ENCODE assay signal across 25 mouse cellular contexts in genomic region chr7:19222189-19222588, GRCm38 (mm10). TPM values are rescaled to one million over a fixed set of nuclear protein-coding genes. Genes with fewer than 3 reads are reported as not detected.
DNase-seq lines count a peak whose midpoint lies in the region; ATAC-seq and TF ChIP-seq lines count a peak whose summit lies in the region.
"Had no signal": no experiment of that assay in that cellular context is flagged by ENCODE, and none has a peak within 500 bp of the region (broad histone marks: within the 10 kb centered on the region; RNA-seq: fewer than 3 reads in every experiment).

No protein-coding gene starts in this region.

- no peak for DNase-seq in testis, postnatal 10 days (ENCODE audit: low spot score)
- DNase-seq in midbrain, embryonic 11.5 days (ENCODE audit: low spot score, missing footprints): no peak
- no peak for DNase-seq in Muller cell, postnatal 12 days (ENCODE audit: inconsistent ontology term)
- DNase-seq: adrenal gland, adult 2 months; adrenal gland, postnatal 10 days; adrenal gland, postnatal 25 days; cerebellum, adult 11 months; cerebellum, adult 18-20 months; cerebellum, adult 8-10 months; cerebellum, adult 9-11 months; cerebellum, postnatal 14 days; cerebellum, postnatal 36 days; embryo, embryonic 11 days; forebrain, postnatal 0 days had no signal

- H3K36me3 ChIP-seq in testis, adult 2 months (ENCODE audit: control insufficient read depth, insufficient read depth, low read length): no peaks in the 10 kb centered on the region
- no peaks in the 10 kb centered on the region for H3K36me3 ChIP-seq in ES-Bruce4 (ENCODE audit: control insufficient read depth, insufficient read depth, low read length, poor library complexity, severe bottlenecking)
- no peaks in the 10 kb centered on the region for H3K36me3 ChIP-seq in myocyte (ENCODE audit: control insufficient read depth, insufficient read depth)
- no peaks in the 10 kb centered on the region for H3K36me3 ChIP-seq in midbrain, embryonic 11.5 days (ENCODE audit: control insufficient read depth, insufficient read depth, low read length)
- peaks cover 4% of the 10 kb centered on the region; the same call in 1 of the 2 replicates for H3K36me3 ChIP-seq in forebrain, embryonic 12.5 days (replicated peaks)
- H3K36me3 ChIP-seq: forebrain, embryonic 15.5 days had no signal

- no peak for ATAC-seq in midbrain, embryonic 11.5 days (ENCODE audit: low FRiP score)
- ATAC-seq in forebrain, embryonic 12.5 days (ENCODE audit: low FRiP score): no peak
- ATAC-seq: forebrain, embryonic 13.5 days; forebrain, embryonic 15.5 days; forebrain, postnatal 0 days; Patski had no signal

- TF ChIP-seq POLR2A in testis, adult 2 months (IDR thresholded peaks at IDR 0.05; ENCODE audit: control insufficient read depth, low read depth, low read length): no peak
- TF ChIP-seq POLR2A in ES-Bruce4 (IDR thresholded peaks at IDR 0.05; ENCODE audit: insufficient read depth, low read length): no peak
- TF ChIP-seq POLR2A in myocyte (IDR thresholded peaks at IDR 0.05; ENCODE audit: insufficient read length, low read depth): no peak

- H3K9ac ChIP-seq in ES-Bruce4 (ENCODE audit: low read depth, poor library complexity, severe bottlenecking): no peak overlapping the region
- H3K9ac ChIP-seq in midbrain, embryonic 11.5 days (ENCODE audit: low read length): no peak overlapping the region
- H3K9ac ChIP-seq in forebrain, embryonic 12.5 days: no peak overlapping the region
- H3K9ac ChIP-seq: embryonic facial prominence, embryonic 13.5 days; embryonic facial prominence, embryonic 15.5 days; forebrain, embryonic 13.5 days; forebrain, embryonic 15.5 days; forebrain, postnatal 0 days had no signal

- no peak for TF ChIP-seq EP300 in ES-Bruce4 (IDR thresholded peaks at IDR 0.05; ENCODE audit: insufficient read depth, low read depth, low read length)

- no peak overlapping the region for H3K4me3 ChIP-seq in testis, adult 2 months (ENCODE audit: control insufficient read depth, low read depth, low read length)
- H3K4me3 ChIP-seq in ES-Bruce4 (ENCODE audit: low read depth, low read length) (peak overlapping the region; percentile 21), myocyte (no peak overlapping the region)
- H3K4me3 ChIP-seq in midbrain, embryonic 11.5 days (ENCODE audit: low read depth, low read length): no peak overlapping the region
- H3K4me3 ChIP-seq in forebrain, embryonic 12.5 days (replicated peaks): no peak overlapping the region
- H3K4me3 ChIP-seq: embryonic facial prominence, embryonic 13.5 days; embryonic facial prominence, embryonic 15.5 days; erythroblast, embryonic 14.5 days; forebrain, embryonic 10.5 days; forebrain, embryonic 13.5 days; forebrain, embryonic 15.5 days had no signal

- no peak overlapping the region for H3ac ChIP-seq in myocyte (ENCODE audit: control insufficient read depth, insufficient read length)

- no peak overlapping the region for H3K4me2 ChIP-seq in myocyte (ENCODE audit: low read depth)
- no peak overlapping the region for H3K4me2 ChIP-seq in midbrain, embryonic 11.5 days
- no peak overlapping the region for H3K4me2 ChIP-seq in forebrain, embryonic 12.5 days
- H3K4me2 ChIP-seq: embryonic facial prominence, embryonic 13.5 days; embryonic facial prominence, embryonic 15.5 days; forebrain, embryonic 13.5 days; forebrain, embryonic 15.5 days had no signal

- H3K9me3 ChIP-seq in ES-Bruce4 (replicated peaks; ENCODE audit: control insufficient read depth, insufficient read depth, low read length, poor library complexity, severe bottlenecking): no peaks in the 10 kb centered on the region
- no peaks in the 10 kb centered on the region for H3K9me3 ChIP-seq in midbrain, embryonic 11.5 days (ENCODE audit: control insufficient read depth, low read length)
- H3K9me3 ChIP-seq in forebrain, embryonic 12.5 days: no peaks in the 10 kb centered on the region
- H3K9me3 ChIP-seq: embryonic facial prominence, embryonic 13.5 days; embryonic facial prominence, embryonic 15.5 days; forebrain, embryonic 10.5 days; forebrain, embryonic 13.5 days; forebrain, embryonic 15.5 days had no signal

- no peaks in the 10 kb centered on the region for H3K79me2 ChIP-seq in myocyte (ENCODE audit: control insufficient read depth, insufficient read depth)

- H3K27ac ChIP-seq in testis, adult 2 months (ENCODE audit: control insufficient read depth, insufficient read depth, low read depth, low read length): no peak overlapping the region
- no peak overlapping the region for H3K27ac ChIP-seq in ES-Bruce4 (ENCODE audit: insufficient read depth, low read length)
- no peak overlapping the region for H3K27ac ChIP-seq in midbrain, embryonic 11.5 days (ENCODE audit: low read depth, low read length)
- no peak overlapping the region for H3K27ac ChIP-seq in forebrain, embryonic 12.5 days
- H3K27ac ChIP-seq: embryonic facial prominence, embryonic 13.5 days; embryonic facial prominence, embryonic 15.5 days; forebrain, embryonic 10.5 days; forebrain, embryonic 13.5 days; forebrain, embryonic 15.5 days had no signal

- peaks cover 21% of the 10 kb centered on the region for H3K4me1 ChIP-seq in testis, adult 2 months (ENCODE audit: control insufficient read depth, insufficient read depth, low read length)
- H3K4me1 ChIP-seq in ES-Bruce4 (ENCODE audit: control insufficient read depth, insufficient read depth, low read length): no peaks in the 10 kb centered on the region
- H3K4me1 ChIP-seq in midbrain, embryonic 11.5 days (ENCODE audit: control insufficient read depth, insufficient read depth, low read length): peaks cover 6% of the 10 kb centered on the region
- peaks cover 7% of the 10 kb centered on the region for H3K4me1 ChIP-seq in forebrain, embryonic 12.5 days

- no peaks in the 10 kb centered on the region for H3K27me3 ChIP-seq in testis, adult 2 months (ENCODE audit: control insufficient read depth, insufficient read depth, low read length)
- H3K27me3 ChIP-seq in ES-Bruce4 (ENCODE audit: control insufficient read depth, insufficient read depth, low read length, poor library complexity, severe bottlenecking) (no peaks in the 10 kb centered on the region), myocyte (ENCODE audit: control insufficient read depth, insufficient read depth, insufficient read length) (peaks cover 9% of the 10 kb centered on the region)
- H3K27me3 ChIP-seq in midbrain, embryonic 11.5 days (ENCODE audit: control insufficient read depth, insufficient read depth, low read length): no peaks in the 10 kb centered on the region
- no peaks in the 10 kb centered on the region for H3K27me3 ChIP-seq in forebrain, embryonic 12.5 days
- H3K27me3 ChIP-seq: embryonic facial prominence, embryonic 13.5 days; embryonic facial prominence, embryonic 15.5 days; forebrain, embryonic 13.5 days; forebrain, embryonic 15.5 days; Patski had no signal

- 91% methylated on average over 16 of the region's 16 CpGs for WGBS in midbrain, embryonic 11.5 days
- WGBS in forebrain, embryonic 12.5 days: 91% methylated on average over 16 of the region's 16 CpGs

- TF ChIP-seq CTCF in testis, adult 2 months (IDR thresholded peaks at IDR 0.05; ENCODE audit: control insufficient read depth, insufficient read depth, insufficient replicate concordance, low read depth, low read length): 0 out of 2 replicates have a peak, but pooled peaks have one; percentile 6
- TF ChIP-seq CTCF in ES-Bruce4 (IDR thresholded peaks at IDR 0.05; ENCODE audit: low read depth, low read length): no peak

TF ChIP-seq in myocyte, 11 proteins besides CTCF, POLR2A, EP300 and RAD21:
- TF ChIP-seq POLR2AphosphoS2 (IDR thresholded peaks at IDR 0.05; ENCODE audit: insufficient read length, low read depth) (peak; percentile 53), REST (IDR thresholded peaks at IDR 0.05; ENCODE audit: insufficient read depth, insufficient read length) (no peak)

RNA-seq across cellular contexts. Expression of gene Opa3, which starts 5.9 kb away (rescaled TPM):
- polyA plus RNA-seq in testis, adult 2 months (2012; rRNA removed): 13.6 and 14.5 TPM in 2 replicates
- polyA plus RNA-seq in ES-Bruce4 (2011; ENCODE audit: insufficient read depth, insufficient read length, low read depth, missing spikeins): 22.3 and 24.8 TPM in 2 replicates
- 29.8 TPM for polyA plus RNA-seq in myocyte (2012; fragmentation: generic; extraction: Trizol)
- 42.4 and 44.0 TPM in 2 replicates for polyA plus RNA-seq in midbrain, embryonic 11.5 days (2014; fragmentation: Nextera tagmentation; extraction: Ambion mirVana)
- 45.5 and 48.3 TPM in 2 replicates for polyA plus RNA-seq in forebrain, embryonic 12.5 days (2016; fragmentation: Nextera tagmentation; extraction: Ambion mirVana)

RNA-seq across cellular contexts. Expression of gene Gpr4, which starts 9.9 kb away (rescaled TPM):
- 9.5 and 16.2 TPM in 2 replicates for polyA plus RNA-seq in testis, adult 2 months (2012; rRNA removed)
- polyA plus RNA-seq in ES-Bruce4 (2011; ENCODE audit: insufficient read depth, insufficient read length, low read depth, missing spikeins) (3.3 and 5.1 TPM in 2 replicates), myocyte (2012; fragmentation: generic; extraction: Trizol) (0.10 TPM)
- polyA plus RNA-seq in midbrain, embryonic 11.5 days (2014; fragmentation: Nextera tagmentation; extraction: Ambion mirVana): 1.5 and 1.7 TPM in 2 replicates
- polyA plus RNA-seq in forebrain, embryonic 12.5 days (2016; fragmentation: Nextera tagmentation; extraction: Ambion mirVana): 1.6 and 1.7 TPM in 2 replicates
- polyA plus RNA-seq: erythroblast, embryonic 14.5 days had no signal

RNA-seq across cellular contexts. Expression of gene Eml2, which starts 46.0 kb away (rescaled TPM):
- polyA plus RNA-seq in testis, adult 2 months (2012; rRNA removed): 11.1 and 12.9 TPM in 2 replicates
- polyA plus RNA-seq in ES-Bruce4 (2011; ENCODE audit: insufficient read depth, insufficient read length, low read depth, missing spikeins) (63.3 and 64.4 TPM in 2 replicates), myocyte (2012; fragmentation: generic; extraction: Trizol) (47.7 TPM)
- polyA plus RNA-seq in midbrain, embryonic 11.5 days (2014; fragmentation: Nextera tagmentation; extraction: Ambion mirVana): 1.5 and 1.9 TPM in 2 replicates
- polyA plus RNA-seq in forebrain, embryonic 12.5 days (2016; fragmentation: Nextera tagmentation; extraction: Ambion mirVana): 5.8 and 6.5 TPM in 2 replicates

RNA-seq across cellular contexts. Expression of gene Vasp, which starts 49.4 kb away (rescaled TPM):
- 42.4 and 44.7 TPM in 2 replicates for polyA plus RNA-seq in testis, adult 2 months (2012; rRNA removed)
- polyA plus RNA-seq in ES-Bruce4 (2011; ENCODE audit: insufficient read depth, insufficient read length, low read depth, missing spikeins): 75.7 and 90.0 TPM in 2 replicates
- polyA plus RNA-seq in myocyte (2012; fragmentation: generic; extraction: Trizol): 189 TPM
- 46.0 and 46.9 TPM in 2 replicates for polyA plus RNA-seq in midbrain, embryonic 11.5 days (2014; fragmentation: Nextera tagmentation; extraction: Ambion mirVana)
- polyA plus RNA-seq in forebrain, embryonic 12.5 days (2016; fragmentation: Nextera tagmentation; extraction: Ambion mirVana): 42.4 and 43.0 TPM in 2 replicates

RNA-seq across cellular contexts. Expression of gene Gipr, which starts 56.3 kb away (rescaled TPM):
- polyA plus RNA-seq in testis, adult 2 months (2012; rRNA removed): 20.9 and 24.3 TPM in 2 replicates
- polyA plus RNA-seq in ES-Bruce4 (2011; ENCODE audit: insufficient read depth, insufficient read length, low read depth, missing spikeins) (1.9 and 3.5 TPM in 2 replicates), myocyte (2012; fragmentation: generic; extraction: Trizol) (0.48 TPM)
- polyA plus RNA-seq in midbrain, embryonic 11.5 days (2014; fragmentation: Nextera tagmentation; extraction: Ambion mirVana): 0.58 and 0.75 TPM in 2 replicates
- 1.1 and 1.3 TPM in 2 replicates for polyA plus RNA-seq in forebrain, embryonic 12.5 days (2016; fragmentation: Nextera tagmentation; extraction: Ambion mirVana)
- polyA plus RNA-seq: erythroblast, embryonic 14.5 days had no signal
